Mouse (Mus musculus): ENCODE measurements around the gene Trappc12. TPM values are rescaled to one million over a fixed set of nuclear protein-coding genes. Genes with fewer than 3 reads are reported as not detected.

The Trappc12 gene
- polyA plus RNA-seq, 1 experiment from 2014 or later = 19.0 TPM

DNA sequence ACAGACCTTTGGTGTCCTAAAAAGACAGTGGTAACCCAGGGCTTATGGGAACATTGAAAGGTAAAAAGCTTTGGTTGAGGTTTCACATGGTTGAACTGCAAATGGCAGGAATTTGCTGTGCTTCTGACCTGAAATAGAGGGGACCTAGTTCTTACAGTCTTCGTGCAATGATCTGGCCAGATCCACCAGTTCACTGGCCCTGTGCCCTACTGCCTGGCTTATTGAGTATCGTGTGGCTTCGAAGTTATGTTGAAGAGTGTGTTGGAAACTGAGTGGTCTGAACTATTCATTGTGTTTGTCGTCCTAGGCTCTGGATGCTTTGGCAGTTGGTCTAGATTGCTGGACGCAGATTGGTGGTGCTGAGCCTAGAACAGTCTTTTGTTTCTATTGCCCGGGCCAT lies 36.0 kb upstream of the Trappc12 start:
- Histone ChIP-seq H3K36me3 (ENCODE audit: insufficient read depth, low read length) (no peaks in the 10 kb centered on the region), H3K27me3 (replicated peaks; ENCODE audit: insufficient read depth, low read length) (no peaks in the 10 kb centered on the region), H3K4me1 (ENCODE audit: insufficient read depth, low read depth, low read length) (no peaks in the 10 kb centered on the region), H3K4me2 (replicated peaks; ENCODE audit: low read depth, low read length) (no peak overlapping the region), H3K9me3 (ENCODE audit: low read length) (no peaks in the 10 kb centered on the region), H3K27ac (ENCODE audit: low read length) (no peak overlapping the region), H3K4me3 (ENCODE audit: low read depth, low read length) (no peak overlapping the region), H3K9ac (replicated peaks; ENCODE audit: low read depth) (no peak overlapping the region)
- DNase-seq (ENCODE audit: low spot score) (no peak), ATAC-seq (no peak)
- WGBS = 92% methylated on average over 6 of the region's 6 CpGs
- TF ChIP-seq CTCF (IDR thresholded peaks at IDR 0.05) (no peak), EP300 (IDR thresholded peaks at IDR 0.05) (no peak)

DNA sequence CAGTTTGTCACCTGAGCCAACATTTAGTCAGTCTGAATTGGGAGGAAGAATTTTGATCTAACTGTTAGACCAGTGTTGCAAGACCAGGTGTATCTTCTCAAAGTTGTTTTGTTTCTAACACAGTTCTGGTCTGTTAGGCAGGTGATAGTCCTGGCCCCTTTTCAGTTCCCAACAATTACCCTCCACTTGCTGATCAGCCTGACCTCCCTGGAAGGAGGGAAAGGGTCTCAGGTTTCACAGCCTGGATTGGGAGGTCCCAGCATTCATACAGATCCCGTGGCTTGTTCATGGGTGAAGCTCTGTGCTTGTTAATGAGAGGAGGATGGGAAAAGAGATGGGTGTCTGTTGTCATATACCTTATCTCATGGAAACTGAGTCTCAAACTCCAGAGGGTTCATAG lies 35.0 kb upstream of the Trappc12 start:
- 21% methylated on average over 1 of the region's 1 CpGs for WGBS
- DNase-seq (ENCODE audit: low spot score) (no peak), ATAC-seq (no peak)
- TF ChIP-seq CTCF (IDR thresholded peaks at IDR 0.05) (no peak), EP300 (IDR thresholded peaks at IDR 0.05) (no peak)
- Histone ChIP-seq H3K4me3 (ENCODE audit: low read depth, low read length) (no peak overlapping the region), H3K4me2 (replicated peaks; ENCODE audit: low read depth, low read length) (no peak overlapping the region), H3K9ac (replicated peaks; ENCODE audit: low read depth) (no peak overlapping the region), H3K36me3 (ENCODE audit: insufficient read depth, low read length) (no peaks in the 10 kb centered on the region), H3K27ac (ENCODE audit: low read length) (no peak overlapping the region), H3K9me3 (ENCODE audit: low read length) (no peaks in the 10 kb centered on the region), H3K4me1 (ENCODE audit: insufficient read depth, low read depth, low read length) (no peaks in the 10 kb centered on the region), H3K27me3 (replicated peaks; ENCODE audit: insufficient read depth, low read length) (no peaks in the 10 kb centered on the region)

DNA sequence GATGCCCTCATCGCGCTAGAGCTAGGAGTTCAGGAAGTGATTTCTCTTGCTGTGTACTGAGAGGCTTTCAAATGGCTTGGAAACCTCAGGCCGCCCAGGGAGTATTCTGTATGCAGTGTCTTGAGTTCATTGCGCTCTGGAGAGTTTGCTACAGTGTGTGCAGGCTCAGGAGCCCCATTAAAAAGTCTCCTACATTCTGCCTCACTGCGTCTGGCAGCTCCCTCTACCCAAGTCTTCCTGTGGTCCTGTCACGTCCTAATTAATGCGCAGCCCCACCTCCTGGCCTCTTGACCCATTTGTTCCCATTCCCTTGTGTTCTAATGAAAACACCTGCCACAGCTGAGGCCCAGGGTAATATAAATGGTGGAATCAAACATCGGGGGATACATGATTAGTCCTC lies 34.6 kb upstream of the Trappc12 start:
- no peak overlapping the region for H3K4me2 ChIP-seq (replicated peaks; ENCODE audit: low read depth, low read length)
- H3K27ac ChIP-seq (ENCODE audit: low read length) = no peak overlapping the region
- H3K4me3 ChIP-seq (ENCODE audit: low read depth, low read length) = no peak overlapping the region
- no peaks in the 10 kb centered on the region for H3K9me3 ChIP-seq (ENCODE audit: low read length)
- H3K4me1 ChIP-seq (ENCODE audit: insufficient read depth, low read depth, low read length) = no peaks in the 10 kb centered on the region
- TF ChIP-seq EP300 (IDR thresholded peaks at IDR 0.05) (no peak), CTCF (IDR thresholded peaks at IDR 0.05) (no peak)
- DNase-seq (ENCODE audit: low spot score) = no peak
- H3K36me3 ChIP-seq (ENCODE audit: insufficient read depth, low read length) = no peaks in the 10 kb centered on the region
- no peak overlapping the region for H3K9ac ChIP-seq (replicated peaks; ENCODE audit: low read depth)
- H3K27me3 ChIP-seq (replicated peaks; ENCODE audit: insufficient read depth, low read length) = no peaks in the 10 kb centered on the region
- no peak for ATAC-seq
- 59% methylated on average over 8 of the region's 8 CpGs for WGBS

DNA sequence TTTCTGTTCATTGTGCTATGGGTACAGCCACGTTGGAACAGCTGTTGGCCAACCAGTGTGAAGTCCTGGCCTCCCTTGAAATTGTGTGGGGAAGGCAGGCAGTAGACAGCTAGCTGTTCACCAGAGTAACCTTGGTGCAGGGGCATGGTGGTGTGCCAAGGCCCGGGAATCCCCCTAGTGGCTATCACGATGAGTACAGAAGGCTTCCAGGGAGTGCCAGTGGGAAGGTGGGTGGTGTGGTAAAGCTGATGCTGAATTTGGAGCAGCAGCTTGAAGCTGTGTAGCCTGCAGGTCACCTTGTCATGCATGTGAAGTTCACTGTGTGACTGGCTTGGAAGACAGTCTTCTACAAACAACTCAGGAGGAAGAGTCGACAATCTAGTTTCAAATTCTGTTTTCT lies 34.1 kb upstream of the Trappc12 start:
- H3K4me3 ChIP-seq (ENCODE audit: low read depth, low read length) = no peak overlapping the region
- no peak overlapping the region for H3K27ac ChIP-seq (ENCODE audit: low read length)
- 29% methylated on average over 4 of the region's 4 CpGs for WGBS
- no peaks in the 10 kb centered on the region for H3K4me1 ChIP-seq (ENCODE audit: insufficient read depth, low read depth, low read length)
- H3K27me3 ChIP-seq (replicated peaks; ENCODE audit: insufficient read depth, low read length) = no peaks in the 10 kb centered on the region
- no peak overlapping the region for H3K9ac ChIP-seq (replicated peaks; ENCODE audit: low read depth)
- no peak for DNase-seq (ENCODE audit: low spot score)
- no peak overlapping the region for H3K4me2 ChIP-seq (replicated peaks; ENCODE audit: low read depth, low read length)
- H3K36me3 ChIP-seq (ENCODE audit: insufficient read depth, low read length) = no peaks in the 10 kb centered on the region
- H3K9me3 ChIP-seq (ENCODE audit: low read length) = no peaks in the 10 kb centered on the region
- peak; percentile 38 for TF ChIP-seq CTCF (IDR thresholded peaks at IDR 0.05)
- TF ChIP-seq EP300 (IDR thresholded peaks at IDR 0.05) = no peak
- ATAC-seq = no peak

DNA sequence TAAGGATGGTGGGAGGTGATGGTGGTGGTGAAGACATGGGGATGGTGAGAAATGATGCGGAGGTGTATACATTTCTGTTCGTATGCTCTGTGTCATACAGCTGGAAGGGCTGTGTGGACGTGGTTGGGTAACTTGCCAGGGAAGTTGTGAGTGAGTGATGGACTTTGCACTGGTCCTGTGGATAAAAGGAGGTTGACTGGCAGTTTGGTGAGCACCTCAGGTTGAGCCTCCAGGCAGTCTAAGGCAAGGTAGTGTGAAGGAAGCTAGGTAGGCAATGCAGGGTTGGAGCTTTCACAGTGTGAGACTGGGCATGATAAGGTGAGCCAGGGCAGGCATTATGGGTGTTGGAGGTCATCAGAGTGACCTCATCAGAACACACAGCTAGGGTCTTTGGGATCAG lies 32.4 kb upstream of the Trappc12 start:
- Histone ChIP-seq H3K4me1 (ENCODE audit: insufficient read depth, low read depth, low read length) (no peaks in the 10 kb centered on the region), H3K9ac (replicated peaks; ENCODE audit: low read depth) (no peak overlapping the region), H3K4me2 (replicated peaks; ENCODE audit: low read depth, low read length) (no peak overlapping the region), H3K27ac (ENCODE audit: low read length) (no peak overlapping the region), H3K9me3 (ENCODE audit: low read length) (no peaks in the 10 kb centered on the region), H3K27me3 (replicated peaks; ENCODE audit: insufficient read depth, low read length) (no peaks in the 10 kb centered on the region), H3K36me3 (ENCODE audit: insufficient read depth, low read length) (no peaks in the 10 kb centered on the region), H3K4me3 (ENCODE audit: low read depth, low read length) (no peak overlapping the region)
- TF ChIP-seq EP300 (IDR thresholded peaks at IDR 0.05) = no peak
- no peak for TF ChIP-seq CTCF (IDR thresholded peaks at IDR 0.05)
- DNase-seq (ENCODE audit: low spot score) (no peak), ATAC-seq (no peak)
- 85% methylated on average over 3 of the region's 3 CpGs for WGBS

- Histone ChIP-seq H3K27ac (ENCODE audit: low read length) (no peak overlapping the region), H3K4me3 (ENCODE audit: low read depth, low read length) (no peak overlapping the region), H3K4me1 (ENCODE audit: insufficient read depth, low read depth, low read length) (no peaks in the 10 kb centered on the region), H3K9me3 (ENCODE audit: low read length) (no peaks in the 10 kb centered on the region), H3K36me3 (ENCODE audit: insufficient read depth, low read length) (no peaks in the 10 kb centered on the region), H3K27me3 (replicated peaks; ENCODE audit: insufficient read depth, low read length) (no peaks in the 10 kb centered on the region), H3K9ac (replicated peaks; ENCODE audit: low read depth) (no peak overlapping the region), H3K4me2 (replicated peaks; ENCODE audit: low read depth, low read length) (no peak overlapping the region)
- ATAC-seq (no peak), DNase-seq (ENCODE audit: low spot score) (no peak)
- WGBS = 87% methylated on average over 7 of the region's 7 CpGs
- TF ChIP-seq CTCF (IDR thresholded peaks at IDR 0.05) (no peak), EP300 (IDR thresholded peaks at IDR 0.05) (no peak)
These were observed 29.9 kb upstream of the Trappc12 start for GRCm38 (mm10) chr12:28780180-28780579.

DNA sequence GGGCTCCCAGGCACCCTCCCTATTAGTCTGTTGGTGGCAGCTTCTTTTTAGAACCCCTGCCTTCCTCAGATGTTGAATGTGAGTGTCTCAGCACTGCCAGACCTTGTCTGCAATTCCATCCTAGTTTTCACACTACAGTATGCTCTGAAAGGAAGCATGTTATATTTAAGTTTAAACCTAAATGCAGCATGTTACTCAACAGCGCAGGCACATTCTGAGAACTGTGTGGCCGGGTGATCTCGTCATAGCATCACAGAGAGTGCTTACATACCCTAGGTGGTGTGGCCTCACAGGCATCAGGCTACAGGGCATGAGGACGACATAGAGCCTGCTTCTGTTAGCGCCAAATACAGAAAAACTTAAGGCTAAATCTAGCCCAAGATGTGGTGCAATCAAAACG lies 25.4 kb upstream of the Trappc12 start:
- Histone ChIP-seq H3K4me3 (ENCODE audit: low read depth, low read length) (no peak overlapping the region), H3K27ac (ENCODE audit: low read length) (no peak overlapping the region), H3K4me1 (ENCODE audit: insufficient read depth, low read depth, low read length) (no peaks in the 10 kb centered on the region), H3K9ac (replicated peaks; ENCODE audit: low read depth) (no peak overlapping the region), H3K36me3 (ENCODE audit: insufficient read depth, low read length) (no peaks in the 10 kb centered on the region), H3K4me2 (replicated peaks; ENCODE audit: low read depth, low read length) (no peak overlapping the region), H3K9me3 (ENCODE audit: low read length) (no peaks in the 10 kb centered on the region), H3K27me3 (replicated peaks; ENCODE audit: insufficient read depth, low read length) (no peaks in the 10 kb centered on the region)
- WGBS = 81% methylated on average over 6 of the region's 6 CpGs
- ATAC-seq = no peak
- no peak for TF ChIP-seq EP300 (IDR thresholded peaks at IDR 0.05)
- TF ChIP-seq CTCF (IDR thresholded peaks at IDR 0.05) = no peak
- no peak for DNase-seq (ENCODE audit: low spot score)

Data from lung, postnatal 0 days (tissue).